Mouse (Mus musculus): ENCODE measurements around the gene Gmfb. TPM values are rescaled to one million over a fixed set of nuclear protein-coding genes. Genes with fewer than 3 reads are reported as not detected.

The Gmfb gene
- 162 TPM for polyA plus RNA-seq (2015; fragmentation: Illumina TruSeq; extraction: RNeasy Lipid Tissue Mini Kit (QIAGEN cat#74804); ENCODE audit: low read depth, low replicate concordance)

DNA sequence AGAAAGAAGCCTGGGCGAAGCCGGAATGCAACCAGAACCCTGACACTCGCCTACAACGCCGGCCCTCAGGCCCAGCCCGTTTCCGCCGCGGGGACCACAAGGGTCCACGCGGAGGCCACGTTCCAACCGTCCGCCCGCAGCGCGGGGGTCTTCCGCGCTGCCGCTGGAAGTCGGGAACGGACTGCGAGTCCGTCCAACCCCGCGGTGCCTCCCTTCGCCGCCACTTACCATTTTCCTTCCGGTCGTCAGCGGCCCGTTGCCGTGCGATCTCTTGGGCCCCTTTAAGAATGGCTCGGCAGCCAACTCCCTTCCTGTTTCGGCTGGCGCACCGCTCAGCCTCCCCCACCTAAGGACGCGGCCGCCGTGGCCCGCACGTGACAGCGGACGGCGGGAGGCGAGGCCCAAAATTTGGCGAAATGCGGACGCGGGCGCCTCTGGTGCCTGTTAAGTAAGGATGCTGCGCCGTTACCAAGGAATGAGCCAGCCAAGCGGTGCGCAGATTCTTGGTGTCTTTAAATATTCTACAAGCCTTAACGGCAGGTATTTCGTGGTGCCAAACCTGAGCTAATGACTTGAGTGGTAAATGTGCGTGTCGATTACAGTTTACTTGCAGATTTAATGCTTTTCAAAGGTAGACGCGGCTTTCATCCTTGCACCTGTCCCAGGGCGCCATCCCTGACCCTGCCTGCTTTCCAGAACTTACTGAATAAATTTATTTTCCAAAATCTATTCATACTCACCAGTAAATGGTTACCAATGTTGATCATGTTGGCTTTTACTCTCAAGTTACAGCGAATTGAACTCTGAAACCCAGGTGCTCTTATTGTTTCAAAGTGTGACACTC is at the start of gene Gmfb:
Gmfb (minus strand) TSS at position 370 of the 844 bp plus-strand sequence.

DNA sequence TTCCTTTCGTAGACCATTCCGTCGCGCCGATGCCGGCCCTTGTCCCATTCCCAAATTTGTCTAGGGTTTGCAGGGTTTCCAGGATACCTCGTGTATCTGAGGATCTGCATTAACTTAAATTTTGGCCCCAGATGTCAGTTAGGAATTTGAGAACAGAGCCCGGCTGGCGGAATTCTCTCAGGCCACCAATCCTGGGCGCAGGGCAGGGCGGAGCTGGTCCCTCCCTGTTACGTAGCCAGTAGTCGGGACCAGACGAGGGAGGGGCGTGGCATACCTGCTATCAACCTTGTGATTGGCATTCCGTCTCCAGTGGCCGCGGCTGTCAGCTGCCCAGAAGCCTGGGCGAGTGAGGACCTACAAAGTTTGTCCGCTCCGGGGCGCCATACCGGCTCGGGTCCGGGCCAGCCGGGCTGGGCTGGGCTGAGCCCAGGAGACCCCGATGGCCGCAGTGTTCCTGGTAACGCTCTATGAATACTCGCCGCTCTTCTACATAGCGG is 9.8 kb upstream of the Gmfb start, which contains the start of gene Cgrrf1:
Cgrrf1 (plus strand) TSS at position 289 of the 497 bp plus-strand sequence.

DNA sequence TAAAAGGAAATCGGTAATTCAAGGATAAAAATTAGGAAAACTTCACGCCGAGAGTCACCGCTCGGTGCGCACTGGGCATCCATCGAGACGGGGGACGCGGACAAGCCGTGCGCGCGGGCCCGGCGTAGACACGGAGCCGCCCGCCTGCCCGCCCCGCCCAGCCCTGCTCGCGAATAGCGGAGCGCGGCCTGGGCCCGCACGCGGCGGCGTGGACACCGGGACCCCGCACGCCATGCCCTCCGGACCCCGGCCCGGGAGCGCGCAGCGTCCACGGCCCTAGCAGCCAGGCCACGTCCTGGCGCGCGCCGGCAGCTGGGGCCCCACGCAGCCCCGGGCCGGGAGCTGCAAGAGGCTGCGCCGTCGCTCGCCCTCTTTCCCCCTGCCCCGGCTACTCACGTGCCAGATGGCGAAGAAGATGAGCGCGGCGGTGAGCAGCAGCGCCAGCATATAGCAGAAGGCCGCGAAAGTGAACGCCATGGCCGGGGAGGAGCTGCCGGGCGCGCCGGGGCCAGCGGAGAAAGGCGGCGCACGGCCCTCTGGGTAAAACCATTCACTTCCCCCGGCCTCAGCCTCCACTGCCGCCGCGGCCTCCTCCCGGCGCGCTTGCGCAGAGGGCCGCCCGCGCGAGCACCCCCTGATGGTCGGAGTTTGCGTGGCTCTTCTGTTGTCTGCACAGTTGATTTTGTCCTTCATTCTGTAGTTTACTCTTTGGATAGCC is 34.1 kb downstream of the Gmfb start, which contains the start of gene Cnih1:
Cnih1 (minus strand) TSS at position 625 of the 718 bp plus-strand sequence.

DNA sequence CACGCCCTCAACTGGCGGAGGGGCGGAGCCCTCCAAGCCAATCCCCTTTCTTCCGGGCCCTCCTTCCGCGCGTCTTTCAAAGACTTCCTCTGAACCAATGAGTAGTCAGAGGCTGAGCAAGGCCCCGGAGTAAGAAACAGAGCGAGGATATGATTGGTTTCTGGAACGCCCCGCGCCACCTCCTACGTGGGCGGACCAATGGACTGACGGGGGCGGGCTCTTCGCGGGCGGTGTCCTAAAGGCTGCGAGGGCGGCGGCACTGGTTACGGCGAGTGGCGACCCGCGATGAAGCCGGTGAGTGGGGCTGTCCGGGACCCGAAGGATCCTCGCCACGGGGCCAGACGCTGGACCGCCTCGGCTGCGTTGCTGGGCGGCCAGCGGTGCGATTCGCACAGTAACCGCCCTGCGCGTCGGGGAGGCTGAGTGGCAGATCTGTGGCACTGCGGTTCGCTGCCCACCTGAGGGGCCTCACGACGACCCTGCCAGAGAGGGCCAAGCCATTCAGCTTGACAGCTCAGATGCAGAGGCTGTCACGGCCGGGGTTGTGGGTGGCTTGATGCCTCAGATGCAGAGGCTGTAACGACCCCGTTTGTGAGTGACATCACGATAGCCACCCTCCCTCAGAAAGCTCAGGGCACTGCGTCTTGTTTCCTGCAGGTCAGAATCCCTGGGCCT is 61.5 kb downstream of the Gmfb start, which contains the start of gene Cdkn3:
Cdkn3 (plus strand) TSS at position 187 of the 675 bp plus-strand sequence.

Other genes with a start within 250 kb of the Gmfb start
- gene Cdkn3, start 61.7 kb downstream of the Gmfb start, polyA plus RNA-seq (2015; fragmentation: Illumina TruSeq; extraction: RNeasy Lipid Tissue Mini Kit (QIAGEN cat#74804); ENCODE audit: low read depth, low replicate concordance), result 0.91 TPM
- gene Cnih1, start 33.8 kb downstream of the Gmfb start, polyA plus RNA-seq (2015; fragmentation: Illumina TruSeq; extraction: RNeasy Lipid Tissue Mini Kit (QIAGEN cat#74804); ENCODE audit: low read depth, low replicate concordance), result 170 TPM
- 51.0 TPM for gene Cgrrf1, start 9.9 kb upstream of the Gmfb start, polyA plus RNA-seq (2015; fragmentation: Illumina TruSeq; extraction: RNeasy Lipid Tissue Mini Kit (QIAGEN cat#74804); ENCODE audit: low read depth, low replicate concordance)
- gene Samd4, start 60.6 kb upstream of the Gmfb start, polyA plus RNA-seq (2015; fragmentation: Illumina TruSeq; extraction: RNeasy Lipid Tissue Mini Kit (QIAGEN cat#74804); ENCODE audit: low read depth, low replicate concordance), result 12.9 TPM

Measured in brain, adult 10 weeks (tissue).